Mouse (Mus musculus): ENCODE results near the gene Atrnl1.

- TF ChIP-seq CTCF (IDR thresholded peaks at IDR 0.05; ENCODE audit: extremely low read depth, insufficient read length, insufficient replicate concordance, low read depth, low read length): no peak
- no peak for TF ChIP-seq POLR2A (IDR thresholded peaks at IDR 0.05; ENCODE audit: low read depth, low read length)
Measured at GRCm38 (mm10) chr19:57910650-57911049, 299.8 kb downstream of the Atrnl1 start.

Measured in small intestine, adult 2 months (tissue).